Mouse (Mus musculus) Patski (cell line): Measurements from ENCODE around the gene Acss1. TPM values are rescaled to one million over a fixed set of nuclear protein-coding genes. Genes with fewer than 3 reads are reported as not detected.

Experiments
- ATAC-seq: fragments of 100-300 bp; one replicate; pipeline ENCODE4 v1.8.0; 2021
- CTCF ChIA-PET: fragments of 350-600 bp; sonication (Branson Sonifier 250); formaldehyde crosslinking; loops from one replicate; lab custom pipeline; 2022; ENCODE audit warnings: inconsistent platforms; lab: Charles Lee
- POLR2A ChIA-PET: fragments of 350-600 bp; sonication (Branson Sonifier 250); formaldehyde crosslinking; loops from one replicate; lab custom pipeline; 2022; ENCODE audit warnings: antibody characterized with exemption, inconsistent platforms; lab: Charles Lee
- DNase-seq: peaks from one replicate; pipeline ENCODE4 v3.0.0-alpha.2; 2011; ENCODE audit warnings: low read depth, low spot score
- H3K27me3 ChIP-seq: fragments of 371-371 bp; one replicate; pipeline ENCODE4 v1.5.1; 2021
- CTCF ChIP-seq: fragments of 100-300 bp; IDR thresholded peaks from one replicate; pipeline ENCODE4 v1.5.1; 2021
- in situ Hi-C: fragments of 300-500 bp; cut with MboI; formaldehyde crosslinking; loops from 3 replicates; pipeline ENCODE4 v1.11.1; 2018; ENCODE audit warnings: low pct_unique_long_range_greater_than_20kb, mixed read lengths
- polyA plus RNA-seq: library from polyadenylated mRNA; unstranded; gene quantifications from one replicate; pipeline ENCODE4 v1.2.3, GENCODE M21; 2021

Acss1 gene
- polyA plus RNA-seq, 1 experiment from 2014 or later: 0.77 TPM

DNA sequence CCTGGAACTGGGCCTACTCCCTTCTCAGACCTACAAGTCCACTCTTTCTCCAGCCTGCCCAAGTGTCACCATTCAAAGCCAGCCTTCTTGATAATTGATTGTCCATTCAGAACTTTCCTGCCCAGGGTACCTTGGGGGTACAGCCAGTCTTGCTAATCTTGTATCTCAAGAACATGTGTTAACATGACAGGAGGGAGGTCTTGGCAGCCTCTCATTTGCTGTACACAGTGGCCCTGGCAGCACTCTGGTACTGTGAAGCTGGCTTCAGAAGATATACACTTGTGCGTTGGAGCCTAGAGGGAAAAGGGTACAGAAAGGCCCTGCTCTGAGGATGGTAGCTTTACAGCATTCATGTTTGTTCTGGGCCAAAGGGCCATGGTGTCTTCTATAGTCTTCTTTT, 92.0 kb downstream of the Acss1 start:
- in situ Hi-C loops: no loop called here
- POLR2A ChIA-PET: no interaction called here
- ATAC-seq: no peak
- CTCF ChIA-PET: no interaction called here
- no peaks in the 10 kb centered on the region for H3K27me3 ChIP-seq
- DNase-seq: no peak
- no peak for TF ChIP-seq CTCF

DNA sequence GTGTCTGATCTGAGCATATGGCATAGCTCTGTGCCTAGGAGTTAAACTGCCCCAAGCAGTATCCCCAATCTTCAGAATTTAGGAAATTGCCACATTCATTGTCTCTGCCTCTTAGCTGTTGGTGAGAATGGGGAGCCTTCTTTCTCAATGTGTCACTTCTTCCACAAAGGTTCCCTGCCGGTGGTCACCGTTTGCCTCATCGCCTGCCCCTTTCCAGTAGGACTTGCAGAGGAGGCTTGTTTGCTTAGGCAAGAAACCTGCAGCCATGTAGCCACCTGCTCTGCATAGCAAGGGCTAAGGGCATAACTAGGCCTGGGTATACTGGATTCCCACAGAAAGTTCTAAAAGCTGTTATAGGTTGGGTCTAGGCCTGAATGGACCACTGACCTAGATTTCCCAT, 95.8 kb downstream of the Acss1 start:
- H3K27me3 ChIP-seq: no peaks in the 10 kb centered on the region
- in situ Hi-C loops: no loop called here
- no peak for TF ChIP-seq CTCF
- ATAC-seq (no peak), DNase-seq (no peak)
- ChIA-PET POLR2A (no interaction called here), CTCF (interaction anchor here (1.5 kb wide), 1 partner anchor 10 kb away, joined by 4 read pairs; no protein-coding TSS in a partner anchor)

DNA sequence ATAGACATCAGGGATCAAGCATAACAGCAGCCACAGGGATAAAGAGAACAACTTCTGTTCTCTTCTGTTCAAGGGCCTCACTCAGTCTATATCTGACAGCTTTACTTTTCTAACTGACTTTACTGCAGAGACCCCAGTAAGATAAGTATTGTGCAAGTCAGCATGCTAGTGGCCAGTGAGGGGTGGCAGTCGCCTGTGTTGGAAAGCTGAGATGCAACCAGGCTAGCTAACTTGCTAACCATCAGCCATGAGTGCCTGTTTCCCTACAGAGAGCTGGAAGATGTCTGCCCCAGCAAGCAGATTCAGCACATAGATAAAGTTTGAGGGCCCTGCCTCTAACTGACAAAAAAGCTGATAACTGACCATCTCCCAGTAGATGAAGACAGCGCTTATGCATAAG, 97.5 kb downstream of the Acss1 start:
- ATAC-seq: no peak
- ChIA-PET POLR2A (no interaction called here), CTCF (interaction anchor here (1.0 kb wide), 1 partner anchor 190 kb away, joined by 3 read pairs; no protein-coding TSS in a partner anchor)
- no peaks in the 10 kb centered on the region for H3K27me3 ChIP-seq
- no peak for DNase-seq
- TF ChIP-seq CTCF: no peak
- in situ Hi-C loops: no loop called here

DNA sequence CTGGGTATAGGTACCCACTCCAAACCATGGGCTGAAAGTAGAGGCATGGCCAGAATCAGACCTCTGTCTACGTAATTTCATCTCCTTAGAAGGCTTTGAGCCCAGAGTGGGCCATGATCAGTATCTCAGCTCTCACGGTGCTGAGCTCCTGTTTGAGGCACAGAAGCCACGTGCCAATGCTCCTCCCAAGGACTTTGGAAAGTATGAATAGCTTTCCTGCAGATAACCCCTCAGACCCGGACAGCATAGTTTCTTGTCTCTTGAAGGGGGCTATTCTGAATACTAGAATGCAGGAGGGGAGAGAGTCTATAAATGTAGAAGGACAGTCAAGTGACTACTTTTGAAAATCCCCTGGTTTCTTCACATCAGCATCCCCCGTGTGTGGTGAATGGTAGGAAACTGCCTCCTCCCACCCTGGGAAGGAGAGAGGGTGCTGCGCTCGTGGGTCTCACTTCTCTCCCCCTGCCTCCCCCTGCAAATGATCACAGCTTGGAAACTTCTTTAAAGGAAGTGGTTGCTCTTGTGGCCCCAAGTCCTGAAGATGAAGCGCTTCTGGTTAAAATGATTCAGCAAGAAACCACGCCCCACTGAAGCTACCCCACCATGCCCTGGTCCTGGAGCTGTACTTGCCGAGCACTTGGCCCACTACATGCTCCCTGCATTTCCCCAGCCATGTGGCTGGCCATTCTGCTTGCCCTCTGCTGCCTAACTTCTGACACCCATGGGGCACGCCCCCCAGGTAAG, 98.3 kb downstream of the Acss1 start, which contains the start of gene Cst7:
Gene Cst7 (plus strand): TSS at position 569 of the 744 bp plus-strand sequence.
- in situ Hi-C loops: no loop called here
- ATAC-seq (no peak), DNase-seq (no peak)
- H3K27me3 ChIP-seq: no peaks in the 10 kb centered on the region
- no peak for TF ChIP-seq CTCF
- ChIA-PET CTCF (interaction anchor here (1.0 kb wide), 1 partner anchor 191 kb away, joined by 3 read pairs; no protein-coding TSS in a partner anchor), POLR2A (no interaction called here)

Other genes with a start within 250 kb of the Acss1 start
- 2.1 TPM for gene Zfp442, start 217.0 kb downstream of the Acss1 start, polyA plus RNA-seq
- gene Zfp345, start 183.4 kb downstream of the Acss1 start, polyA plus RNA-seq: 0.06 TPM
- gene Cst7, start 98.1 kb downstream of the Acss1 start, polyA plus RNA-seq: not detected
- gene Apmap, start 59.9 kb downstream of the Acss1 start, polyA plus RNA-seq: 68.9 TPM
- gene Vsx1, start 20.9 kb upstream of the Acss1 start, polyA plus RNA-seq: not detected
- gene Entpd6, start 80.5 kb upstream of the Acss1 start, polyA plus RNA-seq: 8.9 TPM
- gene Pygb, start 118.2 kb upstream of the Acss1 start, polyA plus RNA-seq: 66.6 TPM
- 78.5 TPM for gene Abhd12, start 236.2 kb upstream of the Acss1 start, polyA plus RNA-seq
- gene Gins1, start 236.9 kb upstream of the Acss1 start, polyA plus RNA-seq: 10.5 TPM